Mouse (Mus musculus): ENCODE measurements around the gene Gm5108. TPM values are rescaled to one million over a fixed set of nuclear protein-coding genes. Genes with fewer than 3 reads are reported as not detected.

The Gm5108 gene
- polyA plus RNA-seq (2012; rRNA removed): not detected in 2 replicates

DNA sequence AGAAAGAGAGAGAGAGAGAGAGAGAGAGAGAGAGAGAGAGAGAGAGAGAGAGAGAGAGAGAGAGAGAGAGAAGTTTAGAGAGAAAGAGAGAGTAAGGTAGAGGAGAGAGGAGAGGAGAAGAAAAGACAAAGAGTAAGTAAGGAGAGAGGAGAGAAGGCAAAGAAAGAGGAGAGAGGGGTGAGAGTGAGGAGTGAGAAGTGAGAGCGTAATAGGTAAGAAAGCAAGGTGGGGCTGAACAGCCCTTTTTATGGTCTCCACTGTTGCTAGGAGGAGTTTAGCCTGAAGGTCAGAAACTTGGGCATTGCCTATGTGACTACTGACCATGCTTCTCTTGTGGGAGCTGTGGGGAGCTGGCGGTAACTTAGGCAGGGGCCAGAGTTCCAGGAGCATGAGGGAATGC lies at the start of gene Gm5108:
Gene Gm5108, plus strand, starts transcription at position 301 of the 400 bp plus-strand sequence.

DNA sequence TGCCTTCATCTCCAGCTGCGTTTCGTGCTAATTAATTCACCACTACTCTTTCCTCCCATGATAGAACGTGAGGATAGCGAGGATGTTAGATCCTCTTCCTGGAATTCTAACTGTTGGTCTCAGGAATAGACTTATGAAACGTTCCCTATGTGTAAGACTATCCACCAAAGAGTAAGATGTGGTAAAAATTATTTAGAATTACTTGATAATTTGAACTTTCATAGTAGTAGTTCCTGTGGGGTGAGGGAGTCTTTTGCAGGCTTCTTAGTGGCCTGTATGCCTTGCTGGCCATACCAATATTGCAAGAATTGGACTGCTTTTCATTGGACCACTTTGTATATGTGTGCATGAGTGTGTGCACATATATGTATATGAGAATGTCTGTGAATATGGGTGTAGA lies 4.9 kb downstream of the Gm5108 start, which contains the start of gene Gm21905:
Gene Gm21905, minus strand, starts transcription at position 101 of the 400 bp plus-strand sequence.

Other genes starting within 250 kb of the Gm5108 start
- gene Atp8a1, start 94.2 kb upstream of the Gm5108 start, polyA plus RNA-seq (2012; rRNA removed): 49.2 and 50.4 TPM in 2 replicates
- gene Gm21905, start 4.8 kb downstream of the Gm5108 start, polyA plus RNA-seq (2012; rRNA removed): not detected in 2 replicates
- 0.08 TPM in 1 of 2 replicates, not detected in the other for gene Grxcr1, start 90.2 kb downstream of the Gm5108 start, polyA plus RNA-seq (2012; rRNA removed)

All from central nervous system, embryonic 18 days (tissue).